Mouse (Mus musculus) small intestine, adult 2 months (tissue): Measurements from ENCODE around the gene Rbfox1.

Source experiments
- CTCF ChIP-seq: fragments of 200-500 bp; IDR thresholded peaks from 2 replicates; pipeline ENCODE4 v1.5.1; 2012; ENCODE audit warnings: low read depth, mild to moderate bottlenecking, control low read depth, inconsistent platforms, low read length, moderate library complexity, mixed read lengths; ENCODE audit not compliant: insufficient replicate concordance, insufficient read length; ENCODE audit errors: extremely low read depth
- POLR2A ChIP-seq: fragments of 200-500 bp; IDR thresholded peaks from 2 replicates; pipeline ENCODE4 v1.6.1; 2012; ENCODE audit warnings: low read depth, mild to moderate bottlenecking, control low read depth, inconsistent platforms, low read length, moderate library complexity

DNA sequence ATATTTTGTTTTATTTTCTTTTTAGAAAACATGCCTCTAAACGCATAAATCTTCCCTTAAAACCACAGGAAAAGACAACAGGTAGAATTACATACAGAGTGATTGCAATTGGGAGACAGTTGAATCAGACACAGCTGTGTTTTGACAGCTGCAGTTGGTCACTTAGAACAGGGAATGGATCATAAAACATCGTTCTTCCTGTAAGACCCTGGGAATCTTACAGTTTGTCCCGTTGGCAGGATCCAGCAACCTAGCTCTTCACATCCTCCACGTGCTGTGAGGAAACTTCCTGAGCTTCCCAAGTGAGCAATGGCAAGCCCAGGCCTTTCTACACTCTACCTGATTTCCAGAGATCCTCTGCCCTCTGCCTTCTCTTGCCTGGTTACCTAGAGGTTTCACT is 959.5 kb downstream of the Rbfox1 start:
- TF ChIP-seq CTCF (no peak), POLR2A (no peak)
